Mouse (Mus musculus): ENCODE measurements around the gene Pmf1.

Pmf1 gene
- long read RNA-seq, experiment 1, transcript Pmf1-201 (5 exons, 1,007 nt) = major isoform, 13 of 17 reads
- long read RNA-seq, experiment 1, partial matches to known transcripts = 1 of 17 reads
- long read RNA-seq, experiment 1, other reads (novel, unspliced or antisense) = 2 of 17 reads
- long read RNA-seq, experiment 2, transcript Pmf1-201 (5 exons, 1,007 nt) = major isoform, 9 of 13 reads
- long read RNA-seq, experiment 2, partial matches to known transcripts = 0 of 13 reads
- long read RNA-seq, experiment 2, other reads (novel, unspliced or antisense) = 2 of 13 reads

GRCm38 (mm10) chr3:88409741-88410644, at the start of gene Pmf1:
TSS of gene Pmf1 (minus strand) at chr3:88410331.
- intact Hi-C loops (cut with DNase I) = loop anchor here (1.0 to 5.0 kb wide), 2 partner anchors 57 to 117 kb away; no protein-coding TSS in a partner anchor

GRCm38 (mm10) chr3:88458778-88459219, 48.7 kb upstream of the Pmf1 start:
- intact Hi-C loops (cut with DNase I) = no loop called here

GRCm38 (mm10) chr3:88456746-88457532, 46.8 kb upstream of the Pmf1 start:
- intact Hi-C loops (cut with DNase I) = no loop called here

GRCm38 (mm10) chr3:88456313-88456712, 46.2 kb upstream of the Pmf1 start:
- intact Hi-C loops (cut with DNase I) = no loop called here

- intact Hi-C loops (cut with DNase I) = no loop called here
Observed at GRCm38 (mm10) chr3:88455588-88456264, 45.6 kb upstream of the Pmf1 start.

- intact Hi-C loops (cut with DNase I) = no loop called here
Observed at GRCm38 (mm10) chr3:88454762-88455587, 44.8 kb upstream of the Pmf1 start.

GRCm38 (mm10) chr3:88453986-88454385, 43.9 kb upstream of the Pmf1 start:
- intact Hi-C loops (cut with DNase I) = no loop called here

- intact Hi-C loops (cut with DNase I) = no loop called here
Observed at GRCm38 (mm10) chr3:88453369-88453768, 43.2 kb upstream of the Pmf1 start.

- intact Hi-C loops (cut with DNase I) = no loop called here
Observed at GRCm38 (mm10) chr3:88452716-88453115, 42.6 kb upstream of the Pmf1 start.

GRCm38 (mm10) chr3:88452246-88452645, 42.1 kb upstream of the Pmf1 start:
- intact Hi-C loops (cut with DNase I) = no loop called here

GRCm38 (mm10) chr3:88450379-88451131, 40.4 kb upstream of the Pmf1 start:
- intact Hi-C loops (cut with DNase I) = no loop called here

- intact Hi-C loops (cut with DNase I) = no loop called here
Observed at GRCm38 (mm10) chr3:88449395-88450023, 39.4 kb upstream of the Pmf1 start.

GRCm38 (mm10) chr3:88448443-88448842, 38.3 kb upstream of the Pmf1 start:
- intact Hi-C loops (cut with DNase I) = no loop called here

- intact Hi-C loops (cut with DNase I) = no loop called here
Observed at GRCm38 (mm10) chr3:88447676-88448183, 37.6 kb upstream of the Pmf1 start.

GRCm38 (mm10) chr3:88446471-88447123, 36.5 kb upstream of the Pmf1 start:
- intact Hi-C loops (cut with DNase I) = no loop called here

GRCm38 (mm10) chr3:88442888-88443287, 32.8 kb upstream of the Pmf1 start:
- intact Hi-C loops (cut with DNase I) = no loop called here

GRCm38 (mm10) chr3:88442488-88442887, 32.4 kb upstream of the Pmf1 start:
- intact Hi-C loops (cut with DNase I) = no loop called here
